Mouse (Mus musculus): Measurements from ENCODE around the gene Fam120a. TPM values are rescaled to one million over a fixed set of nuclear protein-coding genes. Genes with fewer than 3 reads are reported as not detected.

Gene Fam120a
- polyA plus RNA-seq, 1 experiment from 2014 or later: 38.0 TPM

Other genes starting within 250 kb of the Fam120a start
- gene Phf2, start 96.9 kb downstream of the Fam120a start, polyA plus RNA-seq (2014; fragmentation: Nextera tagmentation; extraction: Ambion mirVana): 6.2 and 8.3 TPM in 2 replicates
- gene Wnk2, start 180.0 kb upstream of the Fam120a start, polyA plus RNA-seq (2014; fragmentation: Nextera tagmentation; extraction: Ambion mirVana): 0.34 and 0.45 TPM in 2 replicates
- gene Ninj1, start 219.5 kb upstream of the Fam120a start, polyA plus RNA-seq (2014; fragmentation: Nextera tagmentation; extraction: Ambion mirVana): 54.2 and 59.8 TPM in 2 replicates
- 23.1 and 26.2 TPM in 2 replicates for gene Card19, start 248.0 kb upstream of the Fam120a start, polyA plus RNA-seq (2014; fragmentation: Nextera tagmentation; extraction: Ambion mirVana)